Mouse (Mus musculus): Measurements from ENCODE around the gene E130218I03Rik. TPM values are rescaled to one million over a fixed set of nuclear protein-coding genes. Genes with fewer than 3 reads are reported as not detected.

Gene E130218I03Rik
- polyA plus RNA-seq, 1 experiment, result not detected

DNA sequence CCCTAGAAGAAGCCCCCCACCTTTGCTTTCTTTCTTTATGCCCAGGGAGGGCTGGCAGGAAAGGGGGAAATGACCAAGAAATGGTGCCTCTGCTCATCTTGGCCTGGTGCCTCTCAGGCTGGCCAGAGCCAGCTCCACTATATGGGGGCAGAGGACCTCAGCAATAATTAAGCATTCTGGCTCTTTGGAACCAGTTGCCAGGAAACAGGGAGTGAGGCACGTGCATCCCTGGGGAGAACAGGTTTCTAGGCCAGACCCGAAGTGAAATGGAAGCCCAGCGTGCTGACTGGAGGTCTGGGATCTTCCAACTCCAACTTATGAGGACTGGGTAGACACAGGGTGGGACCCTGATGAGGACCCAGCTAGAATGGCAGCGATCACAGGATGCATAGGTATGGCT lies 2.8 kb downstream of the E130218I03Rik start:
- peaks cover 9% of the 10 kb centered on the region for H3K27me3 ChIP-seq (ENCODE audit: control insufficient read depth, insufficient read depth, low read length)
- H3K4me3 ChIP-seq (ENCODE audit: extremely low read depth, insufficient read depth, insufficient read length), result no peak overlapping the region
- DNase-seq (ENCODE audit: low read depth in 1 of 2, low spot score in 2 of 2), result no peak
- no peak overlapping the region for H3K27ac ChIP-seq (ENCODE audit: insufficient read depth, low read length)
- TF ChIP-seq CTCF (IDR thresholded peaks at IDR 0.05; ENCODE audit: extremely low read depth, insufficient read depth, insufficient read length, insufficient replicate concordance), result no peak
- no peak for TF ChIP-seq POLR2A (IDR thresholded peaks at IDR 0.05; ENCODE audit: low read depth, low read length)
- peaks cover 9% of the 10 kb centered on the region for H3K4me1 ChIP-seq (ENCODE audit: control insufficient read depth, insufficient read depth, insufficient read length)
- WGBS, result 61% methylated on average over 4 of the region's 4 CpGs
- no peaks in the 10 kb centered on the region for H3K36me3 ChIP-seq (ENCODE audit: control insufficient read depth, insufficient read depth, low read length)

DNA sequence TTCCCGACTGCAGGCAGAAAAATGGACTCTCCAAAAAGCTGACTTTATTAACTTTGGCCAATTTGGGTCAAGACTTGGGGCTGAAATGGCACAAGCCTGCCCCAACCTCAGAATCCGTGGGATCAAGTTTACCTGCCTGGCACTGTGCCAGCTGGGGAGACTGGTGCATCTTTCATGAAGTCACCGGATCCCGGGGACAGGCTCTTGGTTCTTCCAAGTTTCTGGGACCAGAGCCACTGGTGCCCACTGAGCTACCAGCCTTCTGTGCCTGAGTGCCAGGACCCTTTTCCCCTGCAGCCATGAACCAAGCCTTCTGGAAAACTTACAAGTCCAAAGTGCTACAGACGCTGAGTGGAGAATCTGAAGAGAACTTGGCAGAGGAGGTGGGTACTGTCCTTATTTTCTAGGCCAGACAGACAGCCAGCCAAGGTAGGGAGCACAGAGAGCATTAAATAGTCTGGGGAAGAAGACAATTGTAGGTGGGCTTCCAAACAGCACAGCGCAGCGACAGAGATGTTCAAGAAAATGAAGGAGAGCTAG lies 3.3 kb downstream of the E130218I03Rik start, which contains the start of gene Gm30191:
TSS of gene Gm30191 (plus strand) at position 217 of the 540 bp plus-strand sequence.
- TF ChIP-seq POLR2A (IDR thresholded peaks at IDR 0.05; ENCODE audit: low read depth, low read length), result no peak
- TF ChIP-seq CTCF (IDR thresholded peaks at IDR 0.05; ENCODE audit: extremely low read depth, insufficient read depth, insufficient read length, insufficient replicate concordance), result no peak
- Histone ChIP-seq H3K4me1 (ENCODE audit: control insufficient read depth, insufficient read depth, insufficient read length) (peaks cover 9% of the 10 kb centered on the region), H3K4me3 (ENCODE audit: extremely low read depth, insufficient read depth, insufficient read length) (no peak within 1 kb of the TSS), H3K27me3 (ENCODE audit: control insufficient read depth, insufficient read depth, low read length) (peaks cover 14% of the 10 kb centered on the region), H3K36me3 (ENCODE audit: control insufficient read depth, insufficient read depth, low read length) (no peaks in the 10 kb centered on the region), H3K27ac (ENCODE audit: insufficient read depth, low read length) (no peak within 1 kb of the TSS)
- DNase-seq (ENCODE audit: low read depth in 1 of 2, low spot score in 2 of 2), result no peak
- WGBS, result 83% methylated on average over 7 of the region's 7 CpGs

DNA sequence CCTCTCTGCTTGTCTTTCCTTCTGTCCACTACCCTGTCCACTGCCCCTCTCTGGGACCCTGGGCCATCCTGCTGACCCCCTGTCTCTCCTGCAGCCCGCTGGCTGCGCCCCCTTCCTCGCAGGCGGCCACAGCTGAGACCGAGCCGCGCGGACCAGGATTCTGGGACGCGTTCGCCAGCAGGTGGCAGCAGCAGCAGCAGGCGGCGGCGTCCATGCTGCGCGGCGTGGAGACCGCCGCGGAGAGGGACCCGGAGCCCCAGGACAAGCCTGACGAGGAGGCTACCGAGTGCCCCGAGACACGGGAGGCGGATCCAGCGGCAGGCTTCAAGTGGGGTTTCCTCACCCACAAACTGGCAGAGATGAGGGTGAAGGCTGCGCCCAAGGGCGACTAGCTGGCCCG lies 6.2 kb downstream of the E130218I03Rik start:
- H3K27me3 ChIP-seq (ENCODE audit: control insufficient read depth, insufficient read depth, low read length), result peaks cover 25% of the 10 kb centered on the region
- no peak overlapping the region for H3K4me3 ChIP-seq (ENCODE audit: extremely low read depth, insufficient read depth, insufficient read length)
- H3K4me1 ChIP-seq (ENCODE audit: control insufficient read depth, insufficient read depth, insufficient read length), result peaks cover 8% of the 10 kb centered on the region
- 7% methylated on average over 30 of the region's 30 CpGs for WGBS
- no peak overlapping the region for H3K27ac ChIP-seq (ENCODE audit: insufficient read depth, low read length)
- peak; percentile 18 to 66 for DNase-seq (ENCODE audit: low read depth in 1 of 2, low spot score in 2 of 2)
- TF ChIP-seq CTCF (IDR thresholded peaks at IDR 0.05; ENCODE audit: extremely low read depth, insufficient read depth, insufficient read length, insufficient replicate concordance), result peak; percentile 76; the same call in 1 of the 2 replicates
- TF ChIP-seq POLR2A (IDR thresholded peaks at IDR 0.05; ENCODE audit: low read depth, low read length), result no peak
- H3K36me3 ChIP-seq (ENCODE audit: control insufficient read depth, insufficient read depth, low read length), result no peaks in the 10 kb centered on the region

DNA sequence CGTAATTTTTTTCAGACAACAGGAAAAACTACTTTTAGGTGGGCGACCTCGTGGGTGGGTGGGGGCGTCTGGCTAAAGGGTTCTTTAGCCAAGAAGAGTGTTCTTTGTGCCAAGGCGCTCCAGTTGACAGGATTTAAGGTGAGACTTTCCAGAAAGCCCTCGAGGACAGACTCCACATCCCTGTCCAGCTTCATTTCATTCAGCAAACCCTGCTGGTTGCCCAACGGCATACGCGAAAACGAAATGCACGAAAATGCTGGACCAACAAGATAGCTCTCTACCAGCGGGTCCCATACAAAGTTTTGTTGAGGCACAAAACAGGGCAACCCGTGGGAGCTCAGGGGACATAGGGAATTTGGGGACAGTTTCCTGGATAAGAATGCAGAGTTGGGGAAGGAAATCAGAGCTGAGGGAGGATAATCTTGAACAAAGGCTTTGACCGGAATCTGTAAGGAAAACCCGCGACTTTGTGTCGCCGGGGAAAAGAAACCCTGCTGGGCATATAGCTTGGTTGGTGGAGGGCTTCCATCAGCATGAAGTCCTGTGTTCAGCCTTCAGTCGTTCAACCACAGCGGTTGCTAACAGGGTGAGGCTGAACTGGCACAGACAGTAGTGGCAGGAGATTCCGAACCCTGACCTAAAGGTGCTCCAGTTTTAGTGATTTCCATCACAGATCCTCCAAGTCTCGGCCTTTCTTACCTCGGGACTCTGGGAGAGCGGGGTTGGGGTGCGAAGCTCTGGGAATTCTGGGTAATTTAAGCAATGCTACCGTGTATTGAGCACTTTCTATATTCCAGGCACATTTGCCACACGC lies 6.9 kb downstream of the E130218I03Rik start:
- H3K4me1 ChIP-seq (ENCODE audit: control insufficient read depth, insufficient read depth, insufficient read length), result peaks cover 5% of the 10 kb centered on the region
- H3K27me3 ChIP-seq (ENCODE audit: control insufficient read depth, insufficient read depth, low read length), result peaks cover 25% of the 10 kb centered on the region
- DNase-seq (ENCODE audit: low read depth in 1 of 2, low spot score in 2 of 2), result no peak
- no peak overlapping the region for H3K4me3 ChIP-seq (ENCODE audit: extremely low read depth, insufficient read depth, insufficient read length)
- H3K36me3 ChIP-seq (ENCODE audit: control insufficient read depth, insufficient read depth, low read length), result no peaks in the 10 kb centered on the region
- H3K27ac ChIP-seq (ENCODE audit: insufficient read depth, low read length), result no peak overlapping the region
- WGBS, result 70% methylated on average over 27 of the region's 27 CpGs
- no peak for TF ChIP-seq POLR2A (IDR thresholded peaks at IDR 0.05; ENCODE audit: low read depth, low read length)
- TF ChIP-seq CTCF (IDR thresholded peaks at IDR 0.05; ENCODE audit: extremely low read depth, insufficient read depth, insufficient read length, insufficient replicate concordance), result no peak

DNA sequence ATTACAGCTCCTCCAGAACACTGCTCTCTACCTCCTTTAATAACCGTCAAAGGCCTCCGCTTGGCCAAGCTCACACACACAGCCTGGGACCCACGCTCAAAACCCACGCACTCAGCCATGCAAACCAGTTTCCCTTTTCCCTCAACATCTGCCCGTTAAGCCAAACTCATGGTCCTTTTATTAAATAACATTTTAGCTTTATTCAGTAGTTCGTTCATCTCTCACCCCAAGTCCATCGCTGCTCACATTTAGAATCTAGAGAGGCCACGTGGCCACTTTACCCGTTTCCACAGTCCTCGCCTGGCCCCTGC lies 7.4 kb downstream of the E130218I03Rik start:
- no peak overlapping the region for H3K27ac ChIP-seq (ENCODE audit: insufficient read depth, low read length)
- H3K4me3 ChIP-seq (ENCODE audit: extremely low read depth, insufficient read depth, insufficient read length), result no peak overlapping the region
- TF ChIP-seq POLR2A (IDR thresholded peaks at IDR 0.05; ENCODE audit: low read depth, low read length) (no peak), CTCF (IDR thresholded peaks at IDR 0.05; ENCODE audit: extremely low read depth, insufficient read depth, insufficient read length, insufficient replicate concordance) (no peak)
- H3K4me1 ChIP-seq (ENCODE audit: control insufficient read depth, insufficient read depth, insufficient read length), result peaks cover 5% of the 10 kb centered on the region
- DNase-seq (ENCODE audit: low read depth in 1 of 2, low spot score in 2 of 2), result no peak
- H3K36me3 ChIP-seq (ENCODE audit: control insufficient read depth, insufficient read depth, low read length), result no peaks in the 10 kb centered on the region
- 32% methylated on average over 10 of the region's 10 CpGs for WGBS
- H3K27me3 ChIP-seq (ENCODE audit: control insufficient read depth, insufficient read depth, low read length), result peaks cover 25% of the 10 kb centered on the region

DNA sequence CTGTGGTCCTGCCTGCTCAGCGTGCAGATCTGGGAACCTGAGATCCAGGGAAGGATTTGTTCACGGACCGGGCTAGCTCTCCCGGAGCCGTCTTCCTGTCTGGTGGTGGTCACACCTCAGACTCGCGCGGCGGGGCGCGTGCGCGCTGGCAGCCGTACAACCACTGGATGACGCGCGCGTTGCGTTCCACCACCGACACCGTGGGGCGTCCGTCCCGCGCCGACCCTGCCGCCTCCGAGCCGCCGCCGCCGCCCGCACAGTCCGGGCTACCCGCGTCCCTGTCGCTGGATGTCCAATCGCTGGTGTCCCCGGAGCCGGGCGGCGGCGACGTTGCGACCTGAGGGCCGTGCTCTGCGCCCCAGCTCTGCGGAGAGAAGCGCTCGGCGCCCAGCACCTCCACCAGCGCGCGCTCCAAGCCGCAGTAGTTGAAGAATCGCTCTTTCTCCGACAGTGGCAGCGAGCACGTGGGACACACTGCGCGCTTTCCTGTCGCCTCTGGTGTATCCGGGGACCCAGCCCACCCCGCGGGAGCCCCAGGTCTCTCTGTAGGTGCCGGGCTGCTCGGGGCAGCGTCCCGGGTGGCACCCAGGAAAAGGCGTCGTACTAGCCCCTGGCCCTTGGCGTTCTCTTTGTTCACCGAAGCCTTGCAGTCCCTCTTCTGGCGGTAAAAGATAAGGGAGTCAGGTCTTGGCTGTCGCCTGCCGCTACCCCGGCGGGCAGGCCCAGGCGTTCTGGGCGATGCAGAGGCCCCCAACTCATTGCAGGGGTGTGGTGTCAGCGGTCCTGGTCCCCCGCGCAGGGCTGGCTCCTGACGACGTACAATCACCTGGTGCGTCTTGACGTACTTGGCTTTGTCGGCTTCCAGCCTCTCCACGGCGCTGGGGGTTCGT lies 8.0 kb downstream of the E130218I03Rik start:
- Histone ChIP-seq H3K36me3 (ENCODE audit: control insufficient read depth, insufficient read depth, low read length) (no peaks in the 10 kb centered on the region), H3K4me3 (ENCODE audit: extremely low read depth, insufficient read depth, insufficient read length) (peak overlapping the region; percentile 10; the same call in 1 of the 2 replicates), H3K27me3 (ENCODE audit: control insufficient read depth, insufficient read depth, low read length) (peaks cover 25% of the 10 kb centered on the region), H3K27ac (ENCODE audit: insufficient read depth, low read length) (no peak overlapping the region), H3K4me1 (ENCODE audit: control insufficient read depth, insufficient read depth, insufficient read length) (peaks cover 5% of the 10 kb centered on the region)
- 9% methylated on average over 91 of the region's 91 CpGs for WGBS
- TF ChIP-seq POLR2A (IDR thresholded peaks at IDR 0.05; ENCODE audit: low read depth, low read length) (no peak), CTCF (IDR thresholded peaks at IDR 0.05; ENCODE audit: extremely low read depth, insufficient read depth, insufficient read length, insufficient replicate concordance) (no peak)
- no peak for DNase-seq (ENCODE audit: low read depth in 1 of 2, low spot score in 2 of 2)
